Mouse (Mus musculus) macrophage (primary cell): Measurements from ENCODE around the gene Usp54. TPM values are rescaled to one million over a fixed set of nuclear protein-coding genes. Genes with fewer than 3 reads are reported as not detected.
"Not testable (repeated sequence)": the region's sequence is repeated elsewhere in the genome, so short reads cannot be mapped to it uniquely, and the experiment has no call there.

ENCODE experiments used
- H3K27ac ChIP-seq: fragments of 350-480 bp; formaldehyde crosslinking; 2 replicates; pipeline ENCODE4 v1.9.0; 2021
- H3K36me3 ChIP-seq: fragments of 350-480 bp; formaldehyde crosslinking; 2 replicates; pipeline ENCODE4 v1.9.0; 2021; ENCODE audit errors: inconsistent target
- H3K4me3 ChIP-seq: fragments of 350-480 bp; formaldehyde crosslinking; 2 replicates; pipeline ENCODE4 v1.9.0; 2021; ENCODE audit errors: inconsistent target
- H3K79me2 ChIP-seq: fragments of 350-480 bp; formaldehyde crosslinking; 2 replicates; pipeline ENCODE4 v1.9.0; 2021; ENCODE audit errors: inconsistent target
- WGBS: methylation state at CpG from one replicate; pipeline ENCODE4 v1.1.7; 2026; ENCODE audit warnings: inconsistent platforms; ENCODE audit not compliant: missing documents; 5-methylcytosine and 5-hydroxymethylcytosine counted together
- polyA plus RNA-seq: library from polyadenylated mRNA; stranded (reverse); fragments of 250-400 nt; gene quantifications from 3 replicates; pipeline ENCODE4 v1.2.4, GENCODE M21; 2018; ENCODE audit warnings: inconsistent platforms

The Usp54 gene
- polyA plus RNA-seq, 1 experiment from 2014 or later = 2.2 TPM

DNA sequence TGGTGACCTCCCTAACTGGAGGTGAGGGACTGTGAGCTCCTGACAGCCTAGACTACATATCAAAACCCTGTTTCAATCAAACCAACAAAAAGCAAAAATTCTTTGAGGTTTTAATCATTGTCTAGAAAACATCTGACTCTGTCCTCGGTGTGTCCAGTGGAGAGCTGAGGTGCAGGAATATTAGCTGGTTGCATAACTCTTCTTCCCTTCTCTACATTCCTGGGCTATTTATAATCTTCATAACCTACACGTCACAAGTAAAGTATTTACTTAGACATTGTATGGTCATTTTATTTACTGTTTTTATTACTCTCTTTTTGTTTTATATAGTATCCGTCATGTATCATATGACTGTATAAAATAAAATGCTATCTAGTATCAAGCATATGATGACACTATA is 31.3 kb downstream of the Usp54 start:
- Histone ChIP-seq H3K36me3 (no peaks in the 10 kb centered on the region), H3K79me2 (no peaks in the 10 kb centered on the region), H3K27ac (no peak overlapping the region), H3K4me3 (no peak overlapping the region)
- 56% methylated on average over 3 of the region's 3 CpGs for WGBS

GRCm38 (mm10) chr14:20607396-20608126 is 33.3 kb downstream of the Usp54 start:
- no peaks in the 10 kb centered on the region for H3K79me2 ChIP-seq
- no peak overlapping the region for H3K27ac ChIP-seq
- H3K4me3 ChIP-seq = no peak overlapping the region
- no peaks in the 10 kb centered on the region for H3K36me3 ChIP-seq
- 48% methylated on average over 9 of the region's 9 CpGs for WGBS

- no peak overlapping the region for H3K4me3 ChIP-seq
- no peaks in the 10 kb centered on the region for H3K79me2 ChIP-seq
- WGBS = 100% methylated on average over 1 of the region's 1 CpGs
- H3K36me3 ChIP-seq = no peaks in the 10 kb centered on the region
- no peak overlapping the region for H3K27ac ChIP-seq
These were observed 39.6 kb downstream of the Usp54 start for GRCm38 (mm10) chr14:20601287-20601686.

DNA sequence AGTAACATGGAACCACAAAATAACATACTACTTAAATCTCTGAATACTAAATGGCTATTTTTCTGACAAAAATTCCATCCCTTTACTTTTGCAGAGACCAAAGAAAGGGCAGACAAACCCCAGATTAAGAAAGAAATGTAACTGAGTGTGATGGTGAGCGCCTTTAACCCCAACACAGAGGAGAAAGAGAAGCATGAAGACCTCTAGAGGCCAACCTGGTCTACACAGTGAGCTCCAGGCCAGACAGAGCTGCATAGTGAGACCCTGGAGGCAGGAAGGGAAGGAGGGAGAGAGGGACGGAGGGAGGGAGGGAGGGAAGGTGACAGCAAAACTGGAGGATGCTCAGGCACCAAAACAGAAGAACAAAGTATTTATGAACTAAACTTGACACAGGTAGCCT is 40.7 kb downstream of the Usp54 start:
- 100% methylated on average over 1 of the region's 2 CpGs for WGBS
- H3K27ac ChIP-seq = no peak overlapping the region
- no peaks in the 10 kb centered on the region for H3K79me2 ChIP-seq
- H3K36me3 ChIP-seq = no peaks in the 10 kb centered on the region
- no peak overlapping the region for H3K4me3 ChIP-seq

DNA sequence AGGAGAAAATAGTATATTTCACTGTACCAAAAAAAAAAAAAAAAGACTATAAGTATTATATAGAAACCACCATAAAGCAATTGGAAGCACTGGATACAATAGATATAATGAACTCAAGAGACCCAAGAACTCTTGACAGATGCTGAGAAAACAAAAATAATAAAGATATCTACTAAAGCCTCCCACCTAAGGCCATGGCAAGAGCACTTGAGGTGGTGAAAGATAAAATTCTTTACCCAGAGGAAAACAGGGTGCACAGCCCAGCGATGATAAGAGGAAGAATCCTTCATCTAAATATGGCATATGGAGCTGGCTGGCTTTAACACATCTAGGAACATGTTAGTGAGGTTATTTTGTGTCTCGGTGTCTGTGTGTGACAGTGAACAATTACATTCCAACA is 41.3 kb downstream of the Usp54 start:
- Histone ChIP-seq H3K4me3 (no peak overlapping the region), H3K36me3 (no peaks in the 10 kb centered on the region), H3K27ac (no peak overlapping the region), H3K79me2 (no peaks in the 10 kb centered on the region)
- WGBS = 97% methylated on average over 2 of the region's 2 CpGs

- Histone ChIP-seq H3K27ac (no peak overlapping the region), H3K4me3 (no peak overlapping the region), H3K79me2 (no peaks in the 10 kb centered on the region), H3K36me3 (no peaks in the 10 kb centered on the region)
- WGBS = 94% methylated on average over 3 of the region's 3 CpGs
These were observed 45.1 kb downstream of the Usp54 start for GRCm38 (mm10) chr14:20595781-20596180.

DNA sequence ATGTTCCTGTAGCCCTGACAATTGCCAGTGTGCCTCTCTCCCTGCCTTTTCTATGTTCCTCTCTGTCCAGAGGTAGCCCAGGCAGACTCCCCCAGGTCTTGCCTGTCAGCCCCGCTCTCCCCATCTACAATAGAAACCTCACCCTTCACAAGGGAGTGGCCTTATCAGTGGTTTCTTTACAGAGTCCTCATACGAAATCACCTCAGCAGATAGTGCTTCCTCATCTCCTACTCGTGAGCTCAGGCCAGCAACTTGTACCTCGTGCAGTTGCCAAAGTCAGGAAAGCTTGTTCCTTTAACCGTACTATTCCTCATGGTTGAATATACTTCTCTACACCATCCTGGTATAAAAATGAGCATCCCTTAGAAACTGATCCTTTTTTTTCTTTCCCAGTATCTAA is 53.4 kb downstream of the Usp54 start:
- WGBS = 88% methylated on average over 5 of the region's 5 CpGs
- no peak overlapping the region for H3K4me3 ChIP-seq
- no peak overlapping the region for H3K27ac ChIP-seq
- H3K36me3 ChIP-seq = no peaks in the 10 kb centered on the region
- H3K79me2 ChIP-seq = no peaks in the 10 kb centered on the region

GRCm38 (mm10) chr14:20578822-20579407 is 61.9 kb downstream of the Usp54 start:
- Histone ChIP-seq H3K4me3 (no peak overlapping the region), H3K36me3 (no peaks in the 10 kb centered on the region), H3K27ac (no peak overlapping the region), H3K79me2 (no peaks in the 10 kb centered on the region)
- WGBS = 84% methylated on average over 6 of the region's 6 CpGs

GRCm38 (mm10) chr14:20576179-20576578 is 64.7 kb downstream of the Usp54 start:
- Histone ChIP-seq H3K4me3 (no peak overlapping the region), H3K27ac (no peak overlapping the region), H3K36me3 (no peaks in the 10 kb centered on the region), H3K79me2 (no peaks in the 10 kb centered on the region)
- 38% methylated on average over 5 of the region's 7 CpGs for WGBS

- 96% methylated on average over 3 of the region's 3 CpGs for WGBS
- not testable (repeated sequence) for H3K79me2 ChIP-seq, H3K4me3 ChIP-seq
These were observed 67.7 kb downstream of the Usp54 start for GRCm38 (mm10) chr14:20573196-20573595.

GRCm38 (mm10) chr14:20565256-20566021 is 75.4 kb downstream of the Usp54 start:
- Histone ChIP-seq H3K27ac (no peak overlapping the region), H3K4me3 (no peak overlapping the region), H3K79me2 (no peaks in the 10 kb centered on the region), H3K36me3 (no peaks in the 10 kb centered on the region; the same call in 1 of the 2 replicates)
- 28% methylated on average over 9 of the region's 9 CpGs for WGBS

More at GRCm38 (mm10) chr14:20573196-20573595, 67.7 kb downstream of the Usp54 start:
- H3K27ac ChIP-seq, H3K36me3 ChIP-seq: not testable (repeated sequence)

GRCm38 (mm10) chr14:20564692-20565091 is 76.2 kb downstream of the Usp54 start:
- WGBS = 92% methylated on average over 12 of the region's 12 CpGs
- Histone ChIP-seq H3K27ac (no peak overlapping the region), H3K36me3 (no peaks in the 10 kb centered on the region; the same call in 1 of the 2 replicates), H3K4me3 (no peak overlapping the region), H3K79me2 (no peaks in the 10 kb centered on the region)

DNA sequence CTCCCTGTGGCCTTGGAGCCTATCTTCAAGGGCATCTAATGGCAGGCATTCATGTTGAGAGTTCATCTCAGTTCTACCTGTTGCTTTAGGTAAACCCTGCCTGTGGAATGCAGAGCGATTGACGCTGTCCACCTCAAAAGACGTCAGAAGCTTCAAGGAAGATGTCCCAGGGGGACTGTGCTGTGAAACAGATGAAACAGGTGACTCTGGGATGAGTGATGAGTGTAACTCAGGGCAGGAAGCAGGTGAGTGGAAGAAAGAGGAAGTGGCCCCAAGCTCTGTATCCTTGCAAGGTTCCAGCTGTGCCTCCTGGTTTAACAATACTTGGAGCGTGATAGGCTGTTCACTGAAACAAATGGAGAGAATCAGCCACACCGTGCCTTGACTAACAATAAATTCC is 79.0 kb downstream of the Usp54 start:
- 97% methylated on average over 5 of the region's 5 CpGs for WGBS
- H3K4me3 ChIP-seq = no peak overlapping the region
- H3K36me3 ChIP-seq = no peaks in the 10 kb centered on the region; the same call in 1 of the 2 replicates
- no peaks in the 10 kb centered on the region for H3K79me2 ChIP-seq
- H3K27ac ChIP-seq = no peak overlapping the region

GRCm38 (mm10) chr14:20550136-20550535 is 90.7 kb downstream of the Usp54 start:
- WGBS = 91% methylated on average over 2 of the region's 2 CpGs
- Histone ChIP-seq H3K36me3 (peaks cover 4% of the 10 kb centered on the region; the same call in 1 of the 2 replicates), H3K79me2 (peaks cover 4% of the 10 kb centered on the region), H3K27ac (no peak overlapping the region), H3K4me3 (no peak overlapping the region)

DNA sequence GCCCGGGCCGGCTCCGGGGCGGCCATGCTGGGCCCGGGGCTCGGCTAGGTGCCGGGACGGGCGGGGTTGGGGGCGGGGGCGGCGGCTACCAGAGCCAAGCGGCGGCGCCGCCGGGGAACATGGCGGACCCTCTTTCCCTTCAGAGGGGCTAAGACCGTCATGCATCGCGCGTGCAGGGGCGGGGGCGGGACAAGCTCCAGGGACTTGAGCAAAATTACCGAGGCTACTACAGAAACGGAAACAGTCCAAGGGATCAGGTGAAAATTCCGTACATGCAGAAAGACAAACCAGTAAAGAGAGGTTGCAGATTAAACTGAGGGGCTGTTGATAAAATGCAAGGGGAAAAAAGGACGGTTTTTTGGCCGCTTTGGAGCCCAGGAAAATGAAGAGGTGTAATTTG is 94.4 kb downstream of the Usp54 start, which contains the start of gene Ppp3cb:
TSS of gene Ppp3cb (minus strand) at position 159 of the 400 bp plus-strand sequence.
- WGBS = 1% methylated on average over 21 of the region's 29 CpGs
- Histone ChIP-seq H3K79me2 (peaks cover 41% of the 10 kb centered on the region), H3K27ac (peak within 1 kb of the TSS; percentile 66), H3K36me3 (peaks cover 4% of the 10 kb centered on the region; the same call in 1 of the 2 replicates), H3K4me3 (peak within 1 kb of the TSS; percentile 79)
